Comparison of ENCODE assay signal across 19 mouse cellular contexts in the genomic region with DNA sequence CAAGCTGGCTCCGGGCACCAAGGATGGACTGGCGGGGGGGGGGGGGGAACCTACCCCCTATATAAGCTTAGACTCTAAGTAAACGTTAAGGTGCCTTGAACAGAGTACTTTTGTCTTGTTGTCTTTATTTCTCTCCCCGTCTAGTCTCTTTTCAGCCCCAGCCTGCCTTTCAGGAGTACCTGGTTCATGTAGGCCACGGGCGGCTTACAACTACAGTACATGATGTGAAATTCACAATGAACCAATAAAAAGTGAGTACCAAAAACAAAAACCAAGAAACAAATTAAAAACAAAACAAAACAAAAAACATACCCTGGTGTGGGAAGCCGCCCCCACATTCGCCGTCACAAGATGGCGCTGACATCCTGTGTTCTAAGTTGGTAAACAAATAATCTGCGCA. TPM values are rescaled to one million over a fixed set of nuclear protein-coding genes. Genes with fewer than 3 reads are reported as not detected.
"Had no signal": no experiment of that assay in that cellular context is flagged by ENCODE, and none has a peak within 500 bp of the region (broad histone marks: within the 10 kb centered on the region; RNA-seq: fewer than 3 reads in every experiment).

No protein-coding gene starts in this region.

- H3K4me3 ChIP-seq: midbrain, embryonic 10.5 days; midbrain, embryonic 12.5 days; myocyte; neural tube, embryonic 13.5 days; neural tube, embryonic 15.5 days had no signal

- H3K27ac ChIP-seq: midbrain, embryonic 10.5 days; midbrain, embryonic 12.5 days; neural tube, embryonic 13.5 days; neural tube, embryonic 15.5 days had no signal

- H3K4me2 ChIP-seq: lung, embryonic 14.5 days; midbrain, embryonic 12.5 days; neural tube, embryonic 13.5 days; neural tube, embryonic 15.5 days had no signal

- H3K4me1 ChIP-seq: midbrain, embryonic 10.5 days; midbrain, embryonic 12.5 days; neural tube, embryonic 13.5 days; neural tube, embryonic 15.5 days had no signal

- ATAC-seq: midbrain, embryonic 16.5 days had no signal

- H3K36me3 ChIP-seq: midbrain, embryonic 10.5 days; midbrain, embryonic 12.5 days; neural tube, embryonic 13.5 days; neural tube, embryonic 15.5 days had no signal

- H3K9me3 ChIP-seq: midbrain, embryonic 12.5 days; neural tube, embryonic 13.5 days; neural tube, embryonic 15.5 days had no signal

- H3K9ac ChIP-seq: lung, embryonic 14.5 days; midbrain, embryonic 12.5 days; neural tube, embryonic 13.5 days; neural tube, embryonic 15.5 days had no signal

- DNase-seq: lung, embryonic 14.5 days; lung, postnatal 10 days; lung, postnatal 4 days; midbrain, embryonic 14.5 days; retina, postnatal 1 day; right cerebral cortex, adult 18-20 months; right cerebral cortex, postnatal 25 days; right cerebral cortex, postnatal 4 days; spleen, adult 18-20 months; thymus, adult 18-20 months; thymus, postnatal 14 days; thymus, postnatal 36 days had no signal

- H3K27me3 ChIP-seq: midbrain, embryonic 12.5 days; neural tube, embryonic 13.5 days; neural tube, embryonic 15.5 days had no signal

RNA-seq across cellular contexts. Expression of gene A430078G23Rik, which starts 15.2 kb away (rescaled TPM):
- polyA plus RNA-seq: midbrain, embryonic 10.5 days; midbrain, embryonic 12.5 days; midbrain, embryonic 14.5 days; midbrain, embryonic 16.5 days; myocyte; neural tube, embryonic 11.5 days; neural tube, embryonic 13.5 days; neural tube, embryonic 15.5 days had no signal
